Mouse (Mus musculus) kidney, adult 2 months (tissue): ENCODE results near the gene Gcg.

Source experiments
- CTCF ChIP-seq: fragments of 200-500 bp; conservative IDR thresholded peaks from 2 replicates; pipeline ENCODE4 v1.5.1; 2011; ENCODE audit warnings: low read depth, mild to moderate bottlenecking, control low read depth, low read length, moderate library complexity, mixed read lengths; ENCODE audit not compliant: insufficient read depth, insufficient read length
- POLR2A ChIP-seq: fragments of 200-500 bp; IDR thresholded peaks from one replicate; pipeline ENCODE4 v1.6.1; 2011; ENCODE audit warnings: low read depth, low read length, control low read depth

DNA sequence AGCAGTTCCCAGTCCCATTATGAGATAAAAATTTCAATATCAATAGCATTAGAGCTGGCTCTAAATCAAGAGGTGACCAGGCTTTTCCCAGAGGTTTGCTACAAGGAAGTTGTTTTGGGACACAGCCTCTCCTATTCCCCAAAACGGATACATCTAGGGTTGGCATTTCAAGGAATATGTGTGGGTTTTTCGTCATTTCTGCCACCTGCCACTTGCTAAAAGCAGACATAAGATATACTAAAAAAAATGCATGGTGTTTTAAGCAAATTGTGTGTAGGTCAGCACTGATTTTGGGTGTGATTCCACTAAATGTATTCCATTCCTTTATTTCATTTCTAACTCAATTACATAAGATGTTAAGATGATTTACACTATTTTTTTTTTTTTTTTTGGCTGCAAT lies 34.3 kb upstream of the Gcg start:
- TF ChIP-seq CTCF = no peak
- TF ChIP-seq POLR2A = no peak
